Mouse (Mus musculus) erythroblast, adult 5-6 weeks (primary cell): ENCODE measurements around the gene Vars. TPM values are rescaled to one million over a fixed set of nuclear protein-coding genes. Genes with fewer than 3 reads are reported as not detected.

ENCODE experiments used
- ATAC-seq: replicated peaks from 2 replicates; pipeline ENCODE4 v1.8.0; 2016; ENCODE audit warnings: moderate number of reproducible peaks, mild to moderate bottlenecking, moderate TSS enrichment, inconsistent platforms; ENCODE audit not compliant: poor library complexity, low FRiP score, severe bottlenecking
- total RNA-seq, 2 experiments: library from RNA; stranded (forward) in 1 of 2; stranded (reverse) in 1 of 2; fragments of 150-400 nt in 1 of 2; fragments of 200-764, 138-1000 nt in 1 of 2; gene quantifications; 2 replicates each; pipeline versions ENCODE4 v1.2.3 to v1.2.4; 2015 to 2017; ENCODE audit warnings: low replicate concordance in 2 of 2

Gene Vars
- total RNA-seq, 2 experiments from 2014 or later: 24.4 to 45.0 TPM

DNA sequence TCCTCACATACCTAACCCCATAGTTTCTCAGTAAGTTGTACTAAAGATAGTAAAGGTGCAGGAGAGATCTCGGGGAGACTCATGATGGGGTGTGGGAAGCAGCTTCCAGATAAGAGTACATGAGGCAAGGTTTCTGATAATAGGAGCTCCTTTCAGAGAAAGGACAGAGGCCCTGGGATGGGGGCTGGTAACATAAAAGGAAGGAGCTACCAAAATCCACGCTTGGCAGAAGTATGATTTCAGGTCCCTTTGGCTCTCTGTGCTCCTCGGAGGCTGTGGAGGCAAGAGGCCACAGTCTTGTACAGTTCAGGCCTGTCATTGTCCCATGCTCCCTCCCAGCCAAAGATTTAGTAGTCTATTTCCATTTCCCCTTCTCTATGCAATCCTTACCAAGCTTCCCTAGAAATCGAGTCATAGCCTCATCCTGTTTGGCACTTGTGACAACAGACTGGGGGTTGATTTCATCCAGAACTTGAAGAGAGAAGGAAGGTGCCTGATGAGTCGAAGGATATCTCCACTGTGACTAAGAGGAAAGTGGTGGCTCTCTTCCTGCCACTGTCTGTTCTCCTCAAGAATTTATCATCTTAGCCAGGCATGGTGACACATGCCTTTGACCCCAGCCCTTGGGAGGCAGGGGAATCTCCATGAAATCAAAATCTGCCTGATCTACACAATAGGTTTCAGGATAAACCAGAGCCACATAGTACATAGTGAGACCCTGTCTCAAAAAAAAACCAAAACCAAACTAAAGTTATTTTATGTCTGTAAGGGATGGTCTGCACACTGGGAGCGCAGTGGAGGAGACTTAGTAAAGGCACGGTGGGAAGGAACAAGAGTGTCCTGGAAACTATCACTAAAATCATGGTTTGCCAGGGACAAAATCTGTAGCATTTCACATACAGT, 44.4 kb downstream of the Vars start:
- ATAC-seq: no peak

DNA sequence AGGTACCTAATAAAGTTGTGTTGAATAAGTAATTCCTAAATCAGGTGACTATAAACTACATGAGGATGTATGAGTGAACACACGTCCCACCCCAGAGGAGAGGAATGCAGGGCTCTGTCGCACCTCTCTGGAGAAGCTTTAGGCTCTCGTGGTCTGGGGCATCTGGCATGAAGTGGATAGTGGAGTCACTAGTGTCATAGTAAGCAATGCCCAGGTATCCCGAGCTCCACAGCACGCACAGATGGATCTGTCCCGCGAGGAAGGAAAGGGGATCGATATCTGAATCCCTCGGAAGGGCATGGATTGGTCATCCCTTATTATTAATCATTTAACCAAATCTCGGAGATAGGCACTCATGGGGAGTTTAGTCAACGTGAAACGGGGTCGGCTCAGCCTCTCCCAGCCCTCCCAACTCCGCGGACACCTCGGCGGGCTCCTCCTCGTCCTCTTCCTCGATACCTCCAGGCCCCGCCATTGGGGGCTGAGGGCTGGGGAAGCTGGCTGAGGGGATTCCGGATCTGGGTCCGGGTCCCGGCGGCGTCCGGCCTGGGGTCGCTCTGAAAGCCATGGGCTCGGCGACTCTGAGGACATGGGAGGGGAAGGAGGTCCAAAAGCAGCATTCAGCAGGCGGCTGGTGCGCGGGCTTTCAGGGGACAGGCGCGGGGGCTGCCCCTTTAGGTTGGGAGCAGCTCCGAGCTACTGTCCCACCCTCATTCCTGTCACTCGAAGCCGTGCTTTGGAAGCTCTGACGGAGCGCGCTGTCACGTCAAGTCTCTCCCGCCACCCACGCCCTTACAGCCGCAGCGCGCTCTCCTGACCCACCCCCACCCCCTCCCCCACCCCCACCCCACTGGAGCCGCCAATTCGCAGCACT, 45.3 kb downstream of the Vars start:
- ATAC-seq: peak; percentile 15

GRCm38 (mm10) chr17:35046681-35047455, 46.1 kb downstream of the Vars start, which contains the start of gene Msh5:
Gene Msh5, minus strand, starts transcription at chr17:35046745.
- ATAC-seq: peak; percentile 77

GRCm38 (mm10) chr17:35047688-35048087, 46.9 kb downstream of the Vars start:
- ATAC-seq: no peak

DNA sequence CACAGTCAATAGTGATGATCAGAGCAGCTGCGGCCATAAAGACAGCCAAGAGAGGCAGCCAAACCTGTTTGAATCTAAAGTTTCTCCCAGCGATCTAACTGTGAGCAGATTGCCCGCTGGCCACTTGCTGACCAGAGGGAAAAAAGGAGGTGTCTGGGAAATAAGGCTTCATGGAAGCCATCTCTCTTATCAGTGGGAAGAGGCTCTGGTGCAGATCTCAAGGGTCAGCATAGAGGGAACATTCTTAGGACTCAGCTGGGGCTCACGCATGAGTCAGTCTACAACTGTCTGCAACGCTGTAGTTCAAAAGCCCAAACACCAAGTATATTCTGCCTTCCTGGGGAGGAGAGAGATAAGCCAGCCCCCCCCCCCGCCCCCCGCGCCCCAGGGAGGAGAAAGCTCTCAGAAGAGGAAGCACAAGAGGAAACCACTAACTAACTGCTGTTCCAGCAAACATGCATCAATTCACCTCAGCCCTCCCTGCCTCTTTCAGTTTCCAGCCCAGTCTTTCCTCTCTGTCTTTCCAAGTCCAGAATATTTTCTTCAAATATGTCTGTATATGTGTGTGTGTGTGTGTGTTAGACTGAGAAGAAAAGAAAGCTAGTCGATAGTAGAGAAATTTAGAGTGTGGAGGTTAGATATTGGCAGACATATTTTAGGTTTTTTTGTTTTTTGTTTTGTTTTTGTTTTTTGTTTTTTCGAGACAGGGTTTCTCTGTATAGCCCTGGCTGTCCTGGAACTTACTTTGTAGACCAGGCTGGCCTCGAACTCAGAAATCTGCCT, 47.6 kb downstream of the Vars start:
- no peak for ATAC-seq

GRCm38 (mm10) chr17:35048932-35049440, 48.2 kb downstream of the Vars start:
- ATAC-seq: no peak

GRCm38 (mm10) chr17:35049561-35050016, 48.8 kb downstream of the Vars start, which contains the start of gene Clic1:
Gene Clic1, plus strand, starts transcription at chr17:35049966.
- ATAC-seq: no peak

DNA sequence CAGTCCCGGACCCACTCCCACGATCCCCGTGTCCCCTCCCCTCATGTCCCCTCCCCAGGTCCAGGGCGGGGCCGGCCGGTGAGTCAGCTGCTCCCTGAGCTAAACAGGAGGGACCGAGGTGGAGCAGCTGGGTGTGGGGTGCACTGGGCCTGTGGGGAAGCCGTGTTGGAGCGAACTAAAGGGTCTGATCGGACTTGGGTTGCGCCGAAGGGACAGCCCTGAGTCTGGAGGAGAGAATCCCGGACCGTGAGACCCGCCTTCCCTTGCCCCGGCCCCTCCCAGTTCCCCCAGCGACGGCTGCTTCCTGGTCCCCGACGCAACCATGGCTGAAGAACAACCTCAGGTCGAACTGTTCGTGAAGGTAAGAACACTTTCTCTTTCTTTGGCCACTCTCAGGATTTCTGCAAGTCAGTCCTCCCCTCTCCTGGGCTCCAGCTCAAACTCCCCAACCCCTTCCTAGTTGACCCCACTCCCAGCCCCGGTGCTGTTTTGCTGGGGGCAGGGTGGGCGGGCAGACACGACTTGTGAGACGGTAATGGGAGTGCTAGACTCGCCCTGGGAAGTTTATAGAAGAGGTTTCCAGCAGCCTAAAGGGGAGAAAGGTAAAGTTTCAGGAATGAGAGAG, 49.5 kb downstream of the Vars start:
- ATAC-seq: peak; percentile 54

GRCm38 (mm10) chr17:35051156-35052086, 50.6 kb downstream of the Vars start:
- peak; percentile 25; the same call in 1 of the 2 replicates for ATAC-seq

DNA sequence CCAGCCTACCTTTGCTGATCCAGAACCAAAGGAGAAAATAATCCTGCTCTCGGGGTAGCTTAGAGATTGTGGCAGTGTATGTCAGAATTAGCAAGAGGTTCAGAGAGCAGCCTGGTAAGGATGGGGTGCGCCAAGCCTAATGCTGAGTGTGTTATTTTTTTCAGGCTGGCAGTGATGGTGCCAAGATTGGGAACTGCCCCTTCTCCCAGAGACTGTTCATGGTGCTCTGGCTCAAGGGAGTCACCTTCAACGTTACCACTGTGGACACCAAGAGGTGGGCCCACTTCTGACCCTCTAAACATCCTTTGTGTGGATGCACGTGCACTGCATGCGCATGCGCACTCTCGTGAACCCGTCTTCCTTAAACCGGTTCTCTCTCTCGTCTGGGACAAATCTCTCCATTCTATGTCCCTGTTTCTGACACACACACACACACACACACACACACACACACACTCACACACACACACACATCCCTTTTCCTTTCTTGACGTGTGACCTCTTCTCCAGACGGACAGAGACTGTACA, 51.5 kb downstream of the Vars start:
- no peak for ATAC-seq

- no peak for ATAC-seq
Observed at GRCm38 (mm10) chr17:35055691-35056495, 55.1 kb downstream of the Vars start.

DNA sequence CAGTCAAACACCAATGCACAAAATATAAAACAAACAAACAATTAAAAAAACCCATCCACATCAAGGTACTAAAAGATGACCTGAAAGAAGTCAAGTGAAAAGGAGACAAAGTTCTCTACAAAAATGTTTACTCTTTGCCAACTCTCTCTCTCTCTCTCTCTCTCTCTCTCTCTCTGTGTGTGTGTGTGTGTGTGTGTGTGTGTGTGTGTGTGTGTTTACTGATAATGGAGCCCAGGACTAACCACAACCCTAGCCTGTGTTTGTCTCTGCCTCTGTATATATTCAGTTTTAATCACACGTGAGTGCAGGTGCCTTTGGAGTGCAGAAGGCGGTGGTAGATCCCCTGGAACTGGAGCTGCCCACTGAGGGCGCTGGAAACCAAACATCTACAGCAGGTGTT, 56.3 kb downstream of the Vars start:
- no peak for ATAC-seq

DNA sequence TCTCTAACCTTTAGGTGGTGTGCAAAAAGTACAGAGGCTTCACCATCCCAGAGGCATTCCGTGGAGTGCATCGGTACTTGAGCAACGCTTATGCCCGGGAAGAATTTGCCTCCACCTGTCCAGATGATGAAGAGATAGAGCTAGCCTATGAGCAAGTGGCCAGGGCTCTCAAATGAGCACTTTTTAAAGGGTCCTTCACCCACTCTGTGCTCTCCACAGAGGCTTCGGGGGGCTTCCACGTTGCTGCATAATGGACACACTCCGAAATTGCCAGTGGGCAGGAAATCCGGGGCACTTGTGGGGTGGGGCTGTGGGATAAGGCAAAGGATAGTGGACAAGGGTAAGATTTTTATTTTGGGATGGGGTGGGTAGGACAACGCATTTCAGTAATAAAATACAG, 57.5 kb downstream of the Vars start:
- no peak for ATAC-seq

DNA sequence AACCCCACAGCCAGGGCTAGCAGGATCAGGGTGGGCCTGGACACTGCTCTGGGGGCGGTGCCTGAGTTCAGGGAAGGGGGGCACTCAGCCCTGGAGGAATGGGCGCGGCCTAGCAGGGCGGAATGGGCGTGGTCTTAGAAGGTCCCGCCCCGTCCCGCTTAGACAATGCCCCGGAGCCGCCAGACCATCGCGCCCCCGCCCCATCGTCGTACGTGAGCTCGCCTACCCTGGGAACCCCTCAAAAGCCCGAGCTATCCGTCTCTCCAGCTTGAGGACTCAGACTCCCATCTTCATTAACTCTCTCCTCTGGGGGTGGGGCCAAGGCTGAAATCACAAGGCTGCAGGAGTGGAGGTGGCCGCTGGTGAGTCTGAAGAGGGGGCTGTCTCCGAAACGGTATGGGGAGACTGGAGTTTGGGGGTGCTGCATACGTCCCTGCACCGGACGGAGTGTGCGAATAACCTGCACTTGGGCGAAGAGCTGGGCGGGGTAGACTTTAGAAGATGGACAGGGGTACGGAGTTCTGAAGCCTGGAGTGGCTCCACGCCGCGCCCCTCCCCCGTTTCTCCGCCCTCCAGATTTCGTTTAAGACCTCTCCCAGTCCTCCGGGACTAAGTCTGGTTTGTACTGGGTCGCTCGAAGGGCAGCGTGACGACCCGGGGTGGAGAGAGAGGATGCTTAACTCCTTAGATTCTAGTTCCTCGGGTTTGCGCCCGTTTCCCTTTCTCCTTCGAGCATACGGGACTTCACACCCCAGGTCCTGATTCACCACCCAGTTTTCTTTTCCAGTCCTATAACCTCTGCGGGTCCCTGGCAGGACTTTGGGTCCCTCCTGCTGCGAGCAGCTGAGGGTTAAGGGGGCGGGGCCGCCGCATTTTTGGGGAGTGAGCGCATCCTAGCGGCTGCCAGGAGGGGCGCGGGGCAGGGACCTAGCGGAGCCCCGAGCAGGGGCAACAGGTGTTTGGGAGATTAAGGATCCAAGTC, 58.4 kb downstream of the Vars start, which contains the start of gene Ddah2:
Gene Ddah2 (plus strand): TSS at position 125 of the 982 bp plus-strand sequence.
- ATAC-seq: peak; percentile 83

DNA sequence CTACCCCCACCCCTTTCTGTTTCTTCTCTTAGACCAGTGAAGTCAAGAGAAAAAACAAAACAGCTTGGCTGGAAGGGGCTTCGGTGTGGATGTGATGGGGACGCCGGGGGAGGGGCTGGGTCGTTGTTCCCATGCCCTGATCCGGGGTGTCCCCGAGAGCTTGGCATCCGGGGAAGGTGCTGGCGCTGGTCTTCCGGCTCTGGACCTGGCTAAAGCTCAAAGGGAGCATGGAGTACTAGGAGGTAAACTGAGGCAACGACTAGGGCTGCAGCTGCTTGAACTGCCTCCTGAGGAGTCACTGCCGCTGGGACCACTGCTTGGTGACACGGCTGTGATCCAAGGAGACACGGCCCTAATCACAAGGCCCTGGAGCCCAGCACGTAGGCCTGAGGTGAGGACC, 59.3 kb downstream of the Vars start:
- no peak for ATAC-seq
